Mouse (Mus musculus) mouse embryonic stem cell (cell line): ENCODE measurements around the gene Gnaz.

Experiments used
- in situ Hi-C, 2 experiments: fragments of 300-500 bp; cut with MboI; formaldehyde crosslinking; loops; 1 replicate in 1 of 2; 3 replicates in 1 of 2; pipeline ENCODE4 v1.14.3; 2019 to 2020; ENCODE audit warnings: low sequenced_read_pairs in 2 of 2, low pct_unique_long_range_greater_than_20kb in 1 of 2, mixed read lengths in 1 of 2; ENCODE audit not compliant: unreplicated experiment in 1 of 2

The Gnaz gene

DNA sequence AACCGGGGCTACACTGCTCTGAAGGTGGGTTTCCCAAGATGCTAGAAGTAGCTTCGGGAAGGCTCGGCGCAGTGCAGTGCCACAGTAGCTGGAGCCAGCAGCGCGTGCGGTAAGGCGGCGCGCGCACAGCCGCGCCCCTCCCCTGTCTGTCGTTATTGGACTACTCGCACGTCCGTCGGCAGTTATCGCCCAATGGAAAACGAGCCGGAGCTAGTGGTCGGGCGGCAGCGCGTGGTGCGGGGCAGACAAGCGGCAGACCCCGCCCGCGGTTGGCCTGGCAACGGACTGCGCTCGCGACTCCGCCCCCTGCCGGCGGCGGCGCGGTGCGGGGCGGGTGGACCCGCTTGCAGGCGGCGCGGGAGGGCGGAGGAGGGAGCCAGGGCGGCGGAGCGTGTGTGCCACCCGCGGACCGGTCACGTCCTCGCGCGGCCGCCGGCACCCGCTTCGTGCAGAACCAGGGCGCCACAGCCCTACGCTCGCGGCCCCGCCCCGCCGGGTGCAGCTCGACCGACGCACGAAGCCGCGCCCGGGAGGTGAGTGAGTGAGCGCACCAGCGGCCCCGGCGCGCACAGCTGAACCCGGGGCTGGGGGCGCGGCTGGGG, at the start of gene Gnaz:
Gene Gnaz, plus strand, starts transcription at position 328 of the 602 bp plus-strand sequence.
- in situ Hi-C loops, result no loop called here

DNA sequence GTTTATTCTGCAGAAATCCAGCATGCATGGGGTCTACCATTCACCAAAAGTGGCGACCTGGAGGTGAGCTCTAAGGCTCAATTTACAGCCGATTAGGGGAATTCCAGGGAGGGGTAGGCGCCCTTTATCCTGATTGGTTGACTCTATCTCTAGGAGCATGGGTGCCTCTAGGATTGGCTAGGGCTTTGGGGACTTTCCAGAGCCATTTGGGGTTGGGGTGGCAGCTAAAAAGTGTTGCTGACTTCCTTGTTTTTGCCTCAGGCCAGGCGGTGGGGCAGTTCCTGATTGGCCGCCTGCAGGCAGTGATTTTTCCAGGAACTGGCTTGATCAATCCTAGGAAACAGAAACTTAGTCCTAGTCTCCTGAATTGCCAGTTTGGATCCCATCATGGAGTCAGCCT, 47.7 kb upstream of the Gnaz start:
- in situ Hi-C loops, result no loop called here

DNA sequence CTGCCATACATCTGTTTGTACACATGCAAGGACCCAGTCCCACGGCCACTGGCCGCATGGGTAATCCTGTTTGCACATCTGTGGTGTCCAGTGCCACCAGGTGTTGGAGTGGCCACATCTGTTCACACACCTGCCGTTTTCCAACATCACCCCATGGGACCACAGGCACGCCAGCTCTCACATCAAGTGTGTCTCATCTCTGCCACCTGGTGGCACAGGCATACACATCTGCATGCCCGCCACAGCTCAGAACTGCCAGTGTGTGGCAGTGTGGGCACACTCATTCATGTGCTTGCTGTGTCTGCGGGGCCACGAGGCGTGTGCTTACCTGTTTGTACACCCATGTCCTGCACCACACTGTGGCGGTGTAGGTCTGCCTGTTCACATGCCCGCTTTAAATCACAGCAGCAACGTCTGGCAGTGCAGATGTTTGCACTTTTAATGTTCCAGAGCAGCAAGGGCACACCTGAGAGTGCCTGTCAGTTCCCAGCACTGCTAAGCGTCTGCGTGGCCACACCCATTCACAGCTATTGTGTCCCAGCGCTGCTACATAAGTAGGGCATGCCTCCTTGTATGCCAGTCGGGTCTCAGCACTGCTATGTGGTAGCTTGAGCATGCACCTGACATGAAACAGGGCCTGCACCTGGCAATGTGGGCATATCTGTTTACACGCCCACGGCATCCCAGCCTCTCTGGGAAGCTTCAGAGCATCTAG, 46.0 kb upstream of the Gnaz start:
- in situ Hi-C loops, result no loop called here

DNA sequence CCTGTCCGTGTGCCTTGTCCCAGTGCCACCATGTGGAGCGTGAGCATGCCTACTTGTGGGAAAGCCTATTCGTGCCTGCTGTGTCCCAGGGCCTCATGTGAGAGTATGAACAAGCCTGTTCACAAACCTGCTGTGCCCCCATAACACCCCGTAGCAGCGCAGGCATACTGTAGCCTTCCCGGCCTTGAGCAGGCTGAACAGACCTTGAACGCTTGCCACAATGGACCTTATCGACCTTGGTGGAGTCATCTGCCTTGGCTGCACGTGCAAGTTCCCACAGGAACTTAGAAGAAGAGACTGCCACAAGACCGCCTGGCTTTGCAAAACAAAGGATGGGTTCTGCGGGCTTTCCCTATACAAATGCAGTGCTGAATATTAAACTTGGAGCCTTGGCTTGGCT, 45.4 kb upstream of the Gnaz start:
- in situ Hi-C loops, result no loop called here

DNA sequence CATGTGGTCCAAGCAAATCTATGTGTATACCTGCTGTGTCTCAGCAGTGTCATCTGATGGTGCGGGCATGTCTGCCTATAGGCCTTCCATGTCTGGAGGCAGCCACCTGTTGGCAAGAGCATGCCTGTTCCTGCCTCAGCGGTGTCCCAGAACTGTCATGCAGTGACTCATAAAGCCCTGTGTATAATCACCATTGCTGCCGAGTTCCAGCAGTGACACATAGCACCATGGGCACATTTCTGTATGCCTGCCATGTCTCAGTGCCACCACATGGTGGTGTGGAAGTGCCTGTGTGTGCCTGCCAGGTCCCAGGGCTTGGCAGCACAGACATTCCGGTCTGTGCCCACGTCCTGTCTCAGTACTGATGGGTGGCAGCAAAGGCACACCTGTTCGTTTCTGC, 44.2 kb upstream of the Gnaz start:
- in situ Hi-C loops, result no loop called here

DNA sequence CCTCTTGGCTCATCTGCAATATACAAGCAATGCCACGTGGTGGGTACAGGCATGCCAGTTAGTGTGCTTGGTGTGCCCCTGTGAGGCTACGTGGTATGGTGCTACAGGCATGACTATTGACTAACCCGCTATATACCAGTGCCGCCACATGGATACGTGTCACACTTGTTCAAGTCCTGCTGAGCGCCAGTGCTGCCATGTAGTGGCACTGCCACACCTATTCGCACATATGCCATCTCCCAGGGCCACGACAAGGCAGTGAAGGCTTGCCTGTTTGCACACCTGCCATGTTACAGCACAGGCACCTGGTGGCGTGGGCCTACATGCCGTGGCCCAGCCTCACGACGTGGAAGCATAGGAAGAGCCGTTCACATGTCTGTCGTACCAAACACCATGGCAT, 42.7 kb upstream of the Gnaz start:
- in situ Hi-C loops, result no loop called here

DNA sequence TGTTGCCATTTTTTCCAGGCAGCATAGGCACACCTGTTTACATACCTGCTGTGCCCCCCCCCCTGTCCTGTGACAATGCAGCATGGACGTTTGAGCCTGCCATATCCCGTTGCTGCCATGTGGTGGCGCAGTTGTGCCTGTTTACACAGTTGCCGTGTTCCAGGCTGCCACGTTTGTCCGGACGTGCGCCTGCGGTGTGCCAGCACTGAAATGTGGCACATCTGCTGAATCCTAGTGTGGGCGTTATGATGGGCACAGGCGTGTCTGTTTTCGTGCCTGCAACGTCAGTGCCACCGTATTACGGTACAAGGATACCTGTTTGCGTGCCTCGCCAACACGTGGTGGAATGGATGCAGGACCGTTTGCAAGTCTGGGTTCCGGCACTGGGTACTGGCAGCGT, 41.7 kb upstream of the Gnaz start:
- in situ Hi-C loops, result no loop called here

DNA sequence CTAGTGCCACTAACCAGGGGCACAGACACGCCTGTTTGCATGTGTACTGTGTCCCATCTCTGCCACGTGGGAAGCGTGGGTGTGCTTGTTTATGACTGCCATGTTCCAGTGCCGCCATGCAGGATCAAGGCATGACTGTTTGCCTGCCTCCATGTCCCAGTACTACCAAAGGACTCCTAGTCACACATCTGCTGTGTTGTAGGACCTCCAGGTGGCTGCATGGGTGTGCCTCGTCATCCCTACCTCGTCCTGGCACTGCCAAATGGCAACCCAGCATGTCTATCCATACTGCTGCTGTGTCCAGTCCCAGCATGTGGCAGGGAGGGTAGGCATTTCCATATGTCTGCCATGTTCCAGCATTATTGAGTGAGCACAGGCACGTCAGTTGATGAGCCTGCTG, 38.7 kb upstream of the Gnaz start:
- in situ Hi-C loops, result no loop called here

DNA sequence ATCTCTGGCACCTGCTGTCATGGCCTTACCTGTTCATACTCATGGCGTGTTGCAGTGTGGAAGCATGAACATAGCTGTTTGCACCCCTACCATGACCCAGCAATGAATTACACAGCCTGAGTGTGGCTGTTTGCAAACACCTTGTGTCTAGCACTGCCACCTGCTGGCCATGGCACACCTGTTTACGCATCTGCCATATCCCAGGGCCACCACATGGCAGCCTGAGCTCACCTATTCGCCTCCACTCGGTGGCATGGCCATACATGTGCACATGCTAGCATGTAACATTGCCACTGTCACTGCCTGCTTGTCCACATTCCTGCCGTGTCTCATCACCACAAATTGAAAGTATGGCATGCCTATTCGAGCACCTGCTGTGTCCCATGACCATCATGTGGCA, 37.4 kb upstream of the Gnaz start:
- in situ Hi-C loops, result no loop called here

DNA sequence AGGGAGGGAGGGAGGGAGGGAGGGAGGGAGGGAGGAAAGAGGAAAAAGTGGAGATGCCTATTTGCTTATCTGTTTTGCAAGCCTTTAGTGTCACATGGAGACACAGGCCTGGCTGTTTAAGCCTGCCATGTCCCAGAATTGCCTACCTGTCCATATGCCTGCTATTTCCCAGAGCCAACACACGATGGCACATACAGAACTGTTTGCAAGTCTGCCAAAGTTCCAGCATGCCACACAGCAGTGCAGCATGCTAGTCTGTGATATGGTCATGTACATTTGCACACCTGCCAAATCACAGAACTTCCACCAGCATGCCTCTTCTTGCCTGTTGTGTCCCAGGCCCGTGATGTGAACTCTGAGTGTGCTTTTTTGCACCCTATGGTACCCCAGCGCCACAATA, 36.4 kb upstream of the Gnaz start:
- in situ Hi-C loops, result loop anchor here (10.0 kb wide), 2 partner anchors 94 to 224 kb away; no protein-coding TSS in a partner anchor

DNA sequence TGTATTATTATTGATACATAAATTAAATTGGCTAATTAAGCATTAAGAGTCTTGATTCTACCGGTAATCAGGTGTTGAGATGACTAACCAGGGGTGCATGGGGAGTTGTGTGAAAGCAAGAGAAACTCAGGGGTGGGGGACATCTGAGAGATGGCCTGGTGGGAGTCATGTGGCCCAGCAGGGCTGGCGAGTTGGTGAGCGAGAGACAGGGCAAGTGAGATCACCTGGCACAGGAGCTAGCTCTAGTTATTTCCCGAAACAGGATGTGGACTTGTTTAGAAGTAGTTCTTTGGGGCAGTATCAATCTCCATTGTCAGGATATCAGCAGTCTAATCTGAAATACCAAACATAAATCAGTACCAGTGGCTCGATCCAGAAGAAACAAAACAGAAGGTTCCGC, 35.3 kb upstream of the Gnaz start:
- in situ Hi-C loops, result loop anchor here (10.0 kb wide), 2 partner anchors 93 to 223 kb away; no protein-coding TSS in a partner anchor

DNA sequence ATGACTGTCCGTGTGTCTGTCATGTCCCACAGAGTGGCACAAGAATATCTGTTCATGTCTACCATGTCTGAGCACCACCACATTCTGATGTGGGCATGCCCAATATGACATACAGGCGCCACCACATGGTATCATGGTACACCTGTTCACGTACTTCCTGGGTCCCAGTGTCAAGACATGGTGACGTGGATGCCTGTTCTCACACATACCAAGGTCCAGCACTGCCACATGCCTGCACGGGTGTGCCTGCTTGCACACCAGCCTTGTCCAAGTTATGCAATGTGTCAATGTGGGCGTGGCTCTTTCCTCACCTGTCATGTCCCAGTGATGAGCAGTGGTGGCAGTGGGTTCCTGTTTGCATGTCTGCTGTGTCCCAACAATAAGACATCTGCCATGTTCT, 34.5 kb upstream of the Gnaz start:
- in situ Hi-C loops, result loop anchor here (10.0 kb wide), 2 partner anchors 92 to 222 kb away; no protein-coding TSS in a partner anchor

DNA sequence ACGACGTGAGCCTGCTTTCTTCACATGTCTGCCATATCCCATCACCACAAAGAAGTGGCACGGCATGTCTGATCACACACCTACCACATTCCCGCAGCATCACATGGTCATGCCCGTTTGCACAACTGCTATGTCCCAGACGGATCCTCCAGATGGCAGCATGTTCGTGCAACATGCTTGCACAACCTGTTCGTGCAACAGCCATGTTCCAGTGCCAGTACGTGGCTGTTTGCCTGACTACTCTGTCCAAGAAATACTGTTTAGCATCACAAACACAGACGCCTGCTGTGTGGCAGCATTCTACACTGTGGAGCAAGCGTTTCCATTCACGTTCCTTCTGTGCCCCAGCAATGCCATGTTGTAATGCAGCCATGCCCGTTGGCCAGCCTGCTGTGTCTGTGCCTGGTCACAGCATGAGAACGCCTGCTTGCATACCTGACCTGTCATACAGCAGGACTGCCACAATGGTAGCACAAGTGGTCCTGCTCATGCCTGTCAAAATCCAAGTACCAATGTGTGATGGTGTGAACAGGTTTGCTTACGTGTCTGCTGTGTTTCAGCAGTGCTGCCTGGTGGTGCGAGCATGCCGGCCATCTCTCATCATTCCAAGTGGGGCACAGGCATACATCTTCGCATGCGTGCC, 33.3 kb upstream of the Gnaz start:
- in situ Hi-C loops, result loop anchor here (10.0 kb wide), 2 partner anchors 91 to 221 kb away; no protein-coding TSS in a partner anchor

DNA sequence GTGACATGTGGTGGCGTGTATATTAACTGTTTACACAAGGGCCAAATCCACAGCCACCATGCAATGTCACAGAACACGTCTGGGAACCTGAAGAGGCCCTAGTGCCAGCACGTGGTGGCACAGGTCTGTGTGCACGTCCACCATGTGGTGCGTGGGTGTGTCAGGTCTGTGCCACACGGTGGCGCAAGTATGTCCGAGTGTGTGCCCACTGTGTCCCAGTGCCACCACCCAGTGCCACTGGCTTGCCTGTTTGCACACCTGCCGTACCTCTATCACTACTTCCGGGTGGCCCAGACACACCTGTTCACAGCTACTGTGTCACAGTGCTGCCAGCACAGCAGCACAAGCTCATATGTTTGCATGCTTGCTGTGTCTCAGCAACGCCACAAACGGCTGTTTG, 32.5 kb upstream of the Gnaz start:
- in situ Hi-C loops, result loop anchor here (10.0 kb wide), 2 partner anchors 90 to 220 kb away; no protein-coding TSS in a partner anchor

DNA sequence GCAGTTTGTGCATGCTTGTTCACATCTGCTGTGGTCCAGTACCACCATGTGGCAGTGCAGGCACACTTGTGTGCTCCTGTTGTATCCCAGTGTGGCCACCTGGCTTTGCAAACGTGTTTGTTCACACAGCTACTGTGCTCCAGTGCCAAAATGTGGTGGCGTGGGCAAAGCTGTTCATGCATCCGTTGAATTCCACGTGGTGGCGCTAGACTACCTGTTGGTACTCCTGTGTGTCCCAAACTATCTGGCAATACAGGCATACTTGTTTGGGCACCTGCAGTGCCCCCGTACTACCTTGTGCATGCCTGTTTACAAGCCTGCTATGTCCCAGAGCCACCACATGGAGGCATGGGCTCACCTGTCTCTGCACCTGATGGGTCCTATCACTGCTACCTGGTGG, 32.0 kb upstream of the Gnaz start:
- in situ Hi-C loops, result loop anchor here (10.0 kb wide), 2 partner anchors 90 to 220 kb away; no protein-coding TSS in a partner anchor

DNA sequence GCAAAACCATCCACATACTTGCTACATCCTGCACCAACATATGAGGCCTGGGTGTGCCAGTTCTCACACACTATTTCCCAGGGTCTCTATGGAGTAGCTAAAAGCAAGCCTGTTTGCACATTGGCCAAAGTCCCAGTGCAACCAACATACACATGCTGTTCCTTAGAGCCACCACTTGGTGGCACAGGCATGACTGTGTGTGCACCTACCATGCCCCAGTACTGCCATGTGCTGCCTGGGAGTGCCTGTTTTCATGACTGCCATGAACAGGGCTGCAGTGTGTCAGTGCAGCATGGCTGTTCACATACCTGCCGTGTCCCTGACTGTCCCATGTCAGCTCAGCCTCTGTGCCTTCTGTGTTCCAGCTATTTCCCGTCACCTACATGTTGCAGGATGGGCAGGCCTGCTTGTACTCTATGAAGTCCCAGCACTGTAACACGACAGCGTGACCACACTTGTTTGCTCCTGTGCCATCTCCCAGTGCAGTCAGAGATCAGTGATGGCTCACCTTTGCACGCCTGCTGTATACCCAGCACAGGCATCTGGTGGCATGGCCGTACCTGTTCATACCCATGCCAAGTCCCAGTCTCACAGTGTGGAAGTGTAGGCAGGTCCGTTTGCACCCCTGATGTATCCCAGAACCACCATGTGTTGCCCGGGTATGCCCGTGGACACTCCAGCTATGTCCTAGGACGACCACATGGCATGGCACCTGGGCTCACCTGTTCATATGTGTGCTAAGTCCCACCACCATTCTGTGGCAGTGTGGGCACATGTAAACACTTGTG, 29.8 kb upstream of the Gnaz start:
- in situ Hi-C loops, result loop anchor here (10.0 kb wide), 2 partner anchors 88 to 218 kb away; no protein-coding TSS in a partner anchor

DNA sequence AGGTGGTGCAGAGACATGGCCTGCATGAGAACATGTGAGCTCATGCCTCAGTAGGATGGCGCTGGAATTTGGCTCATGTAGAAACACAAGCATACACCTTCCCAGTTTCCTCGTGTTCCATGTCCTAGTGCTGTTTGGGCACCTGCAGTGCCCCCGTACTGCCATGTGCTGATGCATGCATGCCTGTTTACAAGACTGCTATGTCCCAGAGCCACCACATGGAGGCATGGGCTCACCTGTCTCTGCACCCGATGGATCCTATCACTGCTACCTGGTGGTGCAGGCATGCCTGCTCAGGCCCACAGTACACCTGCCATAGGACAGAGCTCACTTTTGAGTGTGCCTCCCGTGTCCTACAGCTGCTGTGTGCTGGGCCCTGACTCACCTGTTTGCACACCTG, 28.6 kb upstream of the Gnaz start:
- in situ Hi-C loops, result loop anchor here (10.0 kb wide), 2 partner anchors 86 to 216 kb away; no protein-coding TSS in a partner anchor

DNA sequence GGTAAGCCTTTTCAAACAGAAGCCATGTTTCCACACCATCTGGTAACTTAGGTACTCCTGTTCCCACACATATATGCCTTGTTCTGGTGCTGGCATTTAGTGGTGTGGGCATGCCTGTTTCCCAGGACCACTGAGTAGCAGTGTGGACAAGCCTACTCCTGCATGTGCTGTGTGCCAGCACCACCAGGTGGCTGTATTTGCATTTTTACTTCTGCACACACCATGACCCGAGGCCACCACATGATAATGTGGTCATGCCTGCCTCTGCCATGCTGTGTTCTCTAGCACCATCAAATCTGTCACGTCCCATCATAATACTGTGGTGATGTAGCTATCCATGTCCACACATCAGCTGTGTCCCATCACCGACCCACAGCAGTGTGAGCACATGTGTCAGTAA, 27.7 kb upstream of the Gnaz start:
- in situ Hi-C loops, result loop anchor here (10.0 kb wide), 2 partner anchors 86 to 216 kb away; no protein-coding TSS in a partner anchor

DNA sequence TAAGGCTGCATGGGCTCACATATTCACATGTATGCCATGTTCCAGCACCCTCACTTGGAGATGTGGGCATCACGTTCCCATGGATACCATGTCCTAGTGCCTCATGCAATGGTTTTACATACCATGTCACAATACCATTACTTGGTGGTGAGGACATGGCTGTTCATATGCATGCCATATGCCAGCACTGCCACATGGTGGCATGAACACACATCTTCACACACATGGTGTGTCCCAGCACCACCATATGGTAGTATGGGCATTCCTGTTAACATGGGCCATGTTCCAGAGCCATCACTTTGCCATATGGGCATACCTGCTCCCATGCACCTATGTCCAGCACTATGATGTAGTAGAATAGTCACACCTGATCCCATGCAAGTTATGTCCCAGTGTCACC, 26.2 kb upstream of the Gnaz start:
- in situ Hi-C loops, result no loop called here
